Mouse (Mus musculus) embryonic fibroblast, embryonic 13.5 days (primary cell): ENCODE measurements around the gene Gm12184. TPM values are rescaled to one million over a fixed set of nuclear protein-coding genes. Genes with fewer than 3 reads are reported as not detected.

Experiments used
- H3K27ac ChIP-seq: 2 replicates; pipeline ENCODE4 v1.5.1; 2012; ENCODE audit warnings: low read length, control low read depth, inconsistent platforms; ENCODE audit not compliant: insufficient read depth
- H3K4me1 ChIP-seq: 2 replicates; pipeline ENCODE4 v1.6.1; 2011; ENCODE audit warnings: low read length; ENCODE audit not compliant: control insufficient read depth, insufficient read depth
- H3K4me3 ChIP-seq: 2 replicates; pipeline ENCODE4 v1.5.1; 2011; ENCODE audit warnings: mild to moderate bottlenecking, control low read depth, low read length; ENCODE audit not compliant: insufficient read depth
- CTCF ChIP-seq: IDR thresholded peaks from 2 replicates; pipeline ENCODE4 v1.5.1; 2011; ENCODE audit warnings: mild to moderate bottlenecking, control low read depth, low read length, moderate library complexity, borderline replicate concordance; ENCODE audit not compliant: insufficient read depth
- POLR2A ChIP-seq: IDR thresholded peaks from 2 replicates; pipeline ENCODE4 v1.6.1; 2011; ENCODE audit warnings: low read depth, mild to moderate bottlenecking, control low read depth, low read length, moderate library complexity
- polyA plus RNA-seq: library from polyadenylated mRNA; stranded (reverse); fragments of >200 nt; gene quantifications from 2 replicates; pipeline ENCODE4 v1.2.4, GENCODE M21; 2011; ENCODE audit warnings: low read depth; ENCODE audit not compliant: missing spikeins, insufficient read length

Gm12184 gene
- polyA plus RNA-seq, 1 experiment = 61.2 TPM

GRCm38 (mm10) chr11:48869380-48870110, 43.1 kb upstream of the Gm12184 start:
- Histone ChIP-seq H3K4me1 (peaks cover 7% of the 10 kb centered on the region; the same call in 1 of the 2 replicates), H3K27ac (peak overlapping the region; percentile 17; the same call in 1 of the 2 replicates), H3K4me3 (peak overlapping the region; percentile 74)
- TF ChIP-seq POLR2A = no peak
- no peak for TF ChIP-seq CTCF

DNA sequence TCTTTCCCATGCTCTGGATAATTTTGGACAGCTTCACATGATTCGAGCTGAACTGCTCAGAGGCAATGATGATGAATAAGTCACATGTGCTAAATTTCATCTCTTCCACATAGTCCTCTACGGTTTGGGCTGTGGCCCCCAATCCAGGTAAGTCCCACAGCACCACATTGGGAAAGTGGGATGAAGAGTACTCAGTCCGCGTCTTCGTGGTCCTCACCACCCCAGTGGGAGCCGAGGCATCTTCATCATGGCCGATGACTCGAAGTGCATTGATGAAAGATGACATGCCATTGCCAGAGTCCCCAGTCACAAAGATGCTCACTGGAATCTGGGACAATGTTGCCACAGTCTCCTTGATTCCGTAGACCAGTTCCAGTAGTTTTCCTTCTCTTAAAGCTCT, 40.0 kb upstream of the Gm12184 start:
- TF ChIP-seq CTCF (no peak), POLR2A (no peak)
- no peak overlapping the region for H3K27ac ChIP-seq
- no peaks in the 10 kb centered on the region for H3K4me1 ChIP-seq
- H3K4me3 ChIP-seq = no peak overlapping the region

GRCm38 (mm10) chr11:48863808-48864207, 37.4 kb upstream of the Gm12184 start:
- TF ChIP-seq CTCF (no peak), POLR2A (no peak)

GRCm38 (mm10) chr11:48862784-48863319, 36.4 kb upstream of the Gm12184 start:
- TF ChIP-seq CTCF (no peak), POLR2A (no peak)
- Histone ChIP-seq H3K4me3 (no peak overlapping the region), H3K27ac (no peak overlapping the region), H3K4me1 (no peaks in the 10 kb centered on the region)

More at GRCm38 (mm10) chr11:48863808-48864207, 37.4 kb upstream of the Gm12184 start:
- no peak overlapping the region for H3K4me3 ChIP-seq
- no peak overlapping the region for H3K27ac ChIP-seq
- H3K4me1 ChIP-seq = no peaks in the 10 kb centered on the region

DNA sequence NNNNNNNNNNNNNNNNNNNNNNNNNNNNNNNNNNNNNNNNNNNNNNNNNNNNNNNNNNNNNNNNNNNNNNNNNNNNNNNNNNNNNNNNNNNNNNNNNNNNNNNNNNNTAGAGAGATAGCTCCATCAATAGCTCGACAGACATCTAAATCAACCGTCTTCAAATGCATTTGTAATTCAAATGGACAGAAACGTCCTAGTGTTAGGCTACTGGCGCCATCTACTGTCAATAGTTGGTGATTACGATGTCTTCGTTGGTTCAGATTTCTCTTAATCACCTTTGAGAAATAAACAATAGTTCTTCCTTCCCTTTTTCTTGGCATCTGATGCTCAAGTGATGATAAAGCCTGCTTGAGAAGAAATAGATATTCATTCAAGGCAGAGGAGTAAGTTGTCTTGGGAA, 32.6 kb upstream of the Gm12184 start:
- TF ChIP-seq POLR2A (no peak), CTCF (no peak)
- Histone ChIP-seq H3K4me1 (no peaks in the 10 kb centered on the region), H3K4me3 (no peak overlapping the region), H3K27ac (no peak overlapping the region)

- Histone ChIP-seq H3K4me3 (peak overlapping the region; percentile 74), H3K4me1 (0 out of 2 replicates have a peak, but pooled peaks cover 2% of the 10 kb centered on the region), H3K27ac (peak overlapping the region; percentile 32)
- TF ChIP-seq POLR2A = 0 out of 2 replicates have a peak, but pooled peaks have one; percentile 53
- TF ChIP-seq CTCF = no peak
Observed at GRCm38 (mm10) chr11:48853474-48854180, 27.2 kb upstream of the Gm12184 start.

GRCm38 (mm10) chr11:48852624-48853473, 26.4 kb upstream of the Gm12184 start:
- no peak overlapping the region for H3K27ac ChIP-seq
- H3K4me1 ChIP-seq = 0 out of 2 replicates have a peak, but pooled peaks cover 2% of the 10 kb centered on the region
- no peak for TF ChIP-seq CTCF
- no peak for TF ChIP-seq POLR2A
- H3K4me3 ChIP-seq = peak overlapping the region; percentile 64

DNA sequence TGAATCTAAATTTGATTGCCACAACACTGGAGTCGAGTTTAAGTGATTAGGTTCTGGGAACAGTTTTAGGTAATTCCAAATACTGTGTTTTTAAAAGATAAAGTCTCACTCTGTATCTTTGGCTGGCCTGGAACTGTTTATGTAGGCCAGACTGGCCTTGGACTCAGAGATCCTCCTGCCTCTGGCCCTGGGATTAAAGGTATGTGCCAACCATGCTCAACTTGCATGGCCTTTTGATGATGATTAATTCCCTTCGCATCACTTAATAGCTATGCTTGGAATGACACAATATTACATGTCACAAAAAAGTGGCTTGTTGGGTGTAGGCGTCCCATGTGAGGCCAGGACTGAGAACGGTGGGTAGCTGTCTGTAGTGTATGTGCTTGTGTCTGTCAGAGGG, 25.7 kb upstream of the Gm12184 start:
- no peak overlapping the region for H3K4me3 ChIP-seq
- no peak for TF ChIP-seq POLR2A
- TF ChIP-seq CTCF = no peak
- 0 out of 2 replicates have a peak, but pooled peaks cover 2% of the 10 kb centered on the region for H3K4me1 ChIP-seq
- no peak overlapping the region for H3K27ac ChIP-seq
